Mouse (Mus musculus): ENCODE measurements around the gene Mypn.

Gene Mypn

DNA sequence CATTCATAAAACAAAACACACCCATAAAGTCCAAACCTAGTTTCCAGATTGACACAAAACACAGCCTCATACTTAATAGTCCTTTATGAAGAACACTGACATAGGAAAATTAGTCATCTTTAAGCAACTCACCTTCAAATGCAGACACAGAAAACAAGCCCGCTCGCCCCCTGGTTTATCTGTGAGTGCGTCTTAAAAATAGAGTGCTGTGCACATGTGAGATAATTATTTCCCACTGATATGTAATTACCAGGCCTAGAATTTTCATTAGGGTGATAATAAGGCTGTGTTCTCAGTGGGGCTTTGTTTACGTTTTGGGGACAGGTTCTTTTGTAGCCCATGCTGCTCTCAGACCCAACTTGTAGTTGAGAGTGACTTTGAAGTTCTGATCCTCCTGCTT is 4.7 kb downstream of the Mypn start:
- 84% methylated on average over 4 of the region's 4 CpGs for WGBS

DNA sequence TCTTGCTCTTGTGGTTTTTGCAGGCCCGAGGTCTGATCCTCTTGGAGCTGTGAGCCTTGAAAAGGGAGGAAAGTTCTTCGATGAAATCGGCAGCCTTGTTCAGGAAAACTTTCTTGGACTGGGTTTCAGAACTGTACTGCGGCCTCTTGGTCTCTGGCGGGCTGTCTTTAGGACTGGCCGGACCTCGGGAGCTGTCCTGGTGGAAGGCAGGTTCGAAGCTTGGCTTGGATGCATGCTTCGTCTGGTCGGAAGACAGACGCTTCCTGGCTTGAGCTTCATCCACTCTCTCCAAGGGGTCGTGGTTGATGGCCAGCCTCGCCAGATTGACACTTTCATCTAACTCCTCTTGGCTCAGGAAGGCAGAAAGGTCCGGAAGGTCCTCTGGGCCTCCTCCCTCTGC is 11.0 kb downstream of the Mypn start:
- 91% methylated on average over 14 of the region's 14 CpGs for WGBS

DNA sequence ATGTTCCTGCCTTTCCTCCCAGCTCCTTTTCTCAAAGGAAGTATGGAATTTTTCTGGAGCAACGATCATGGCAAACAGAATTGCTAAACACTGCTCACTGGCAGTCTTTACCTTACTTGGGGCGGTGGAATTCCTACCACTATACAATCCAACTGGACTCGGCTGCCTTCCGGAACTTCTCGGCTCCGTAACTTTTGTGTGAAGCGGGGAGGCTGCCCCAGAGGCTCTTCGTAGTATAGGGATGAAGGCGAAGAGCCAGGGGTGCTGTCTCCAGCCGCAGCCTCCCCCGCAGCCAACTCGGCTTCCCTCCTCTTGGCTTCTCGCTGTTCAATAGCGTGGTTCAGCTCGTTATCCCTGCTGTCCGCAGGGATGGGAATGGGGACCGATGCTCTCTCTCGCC is 11.5 kb downstream of the Mypn start:
- 74% methylated on average over 18 of the region's 18 CpGs for WGBS

DNA sequence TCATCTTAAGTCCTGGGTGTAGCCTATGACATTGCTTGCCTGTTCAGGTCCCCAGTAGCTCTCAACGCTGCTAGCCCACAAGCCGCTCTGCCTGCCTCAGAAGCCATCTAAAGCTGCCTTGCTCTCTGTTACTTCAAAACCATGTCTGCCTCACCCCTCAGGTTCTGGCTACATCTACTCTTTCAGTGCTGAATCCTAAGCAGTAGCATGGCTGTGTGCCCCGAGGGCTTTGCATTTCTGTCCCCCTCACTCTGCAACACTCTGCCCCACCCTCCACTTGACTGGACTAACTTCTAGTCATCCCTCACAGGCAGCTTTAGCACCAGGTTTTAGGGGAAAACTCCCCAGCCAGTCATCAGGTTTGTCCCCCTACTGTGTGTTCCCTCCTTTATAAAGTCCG is 19.3 kb downstream of the Mypn start:
- WGBS, result 86% methylated on average over 4 of the region's 4 CpGs

DNA sequence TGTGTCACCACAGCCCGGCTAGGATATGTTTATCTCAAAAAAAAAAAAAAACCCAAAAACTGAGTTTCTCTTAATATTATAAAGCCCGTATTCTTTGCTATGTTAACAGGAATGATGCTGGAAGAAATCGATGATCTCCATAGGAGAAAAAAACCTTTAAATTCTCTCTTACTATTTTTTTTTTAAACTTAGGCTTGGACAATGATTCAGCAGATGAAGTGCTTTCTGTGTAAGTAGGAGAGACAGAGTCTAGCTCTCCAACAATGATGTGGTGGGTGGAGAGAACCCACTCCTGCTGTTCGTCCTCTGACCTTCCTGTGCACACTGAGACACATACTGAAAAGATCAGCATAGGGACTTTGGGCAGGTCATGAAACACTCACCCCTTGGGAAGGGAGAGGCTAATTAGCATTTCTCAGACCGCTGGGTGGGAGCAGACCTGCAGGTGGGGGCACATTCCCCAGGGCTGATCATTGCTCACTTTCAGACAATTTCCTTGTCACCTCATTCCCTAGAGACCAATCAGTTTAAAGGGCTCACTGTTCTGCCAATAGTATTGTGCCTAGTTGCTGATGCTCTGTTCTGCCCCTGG is 21.5 kb downstream of the Mypn start:
- WGBS, result 77% methylated on average over 5 of the region's 5 CpGs

DNA sequence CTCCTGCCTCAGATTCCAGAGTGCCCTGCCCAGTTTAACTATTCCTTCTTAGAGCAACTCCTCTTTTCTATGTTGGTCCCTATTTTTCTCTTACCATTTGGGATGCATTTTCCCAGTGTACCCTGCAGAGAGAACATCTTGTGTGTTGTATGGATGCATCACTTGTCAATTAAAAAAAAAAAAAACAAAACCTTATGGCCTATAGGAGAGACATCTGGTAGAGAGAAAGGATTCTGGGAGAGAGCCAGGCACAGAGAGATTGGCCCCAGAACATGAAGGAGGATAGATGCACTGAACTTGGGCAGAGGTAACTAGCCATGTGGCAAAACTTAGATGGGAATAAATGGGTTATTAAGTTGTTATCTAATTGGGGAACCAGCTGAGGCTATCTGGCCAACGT is 22.6 kb downstream of the Mypn start:
- WGBS, result 81% methylated on average over 1 of the region's 1 CpGs

DNA sequence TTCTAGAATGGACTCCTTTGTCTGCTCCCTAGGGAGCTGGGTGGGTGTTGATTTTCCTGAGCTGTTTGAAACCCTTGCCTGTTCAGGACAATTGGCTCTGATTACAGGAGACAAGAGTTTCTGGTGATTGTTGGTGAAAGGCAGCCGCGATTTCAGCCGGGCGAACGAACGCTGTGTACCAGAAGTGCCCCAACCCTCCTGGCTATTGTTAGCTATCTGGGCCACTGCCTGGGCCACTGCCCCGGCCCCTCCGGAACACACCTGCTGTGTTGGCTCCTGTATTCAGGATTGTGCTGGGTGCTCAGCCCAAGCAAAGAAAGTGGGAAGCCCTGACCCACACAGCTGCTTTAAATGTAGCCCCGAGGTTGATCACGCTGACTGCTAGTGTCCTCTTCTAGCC is 24.2 kb downstream of the Mypn start:
- 73% methylated on average over 10 of the region's 10 CpGs for WGBS

DNA sequence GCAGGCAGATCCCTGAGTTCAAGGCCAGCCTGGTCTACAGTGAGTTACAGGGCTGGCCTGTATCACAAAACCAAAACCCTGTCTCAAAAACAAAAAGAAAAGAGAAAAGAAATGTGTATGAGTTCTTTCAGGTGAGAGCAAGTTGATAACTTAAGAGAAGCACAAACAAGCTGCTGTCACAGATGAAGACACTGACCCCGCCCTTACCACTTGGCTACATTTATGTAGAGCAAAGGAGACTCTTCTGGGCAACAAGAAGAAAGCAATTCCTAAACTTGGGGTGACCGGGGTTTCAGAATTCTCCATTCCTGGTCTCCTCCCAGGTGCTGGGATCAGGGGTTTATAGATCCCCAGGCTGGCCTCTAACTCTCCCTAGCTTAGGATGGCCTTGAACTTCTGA is 25.4 kb downstream of the Mypn start:
- 92% methylated on average over 2 of the region's 2 CpGs for WGBS

DNA sequence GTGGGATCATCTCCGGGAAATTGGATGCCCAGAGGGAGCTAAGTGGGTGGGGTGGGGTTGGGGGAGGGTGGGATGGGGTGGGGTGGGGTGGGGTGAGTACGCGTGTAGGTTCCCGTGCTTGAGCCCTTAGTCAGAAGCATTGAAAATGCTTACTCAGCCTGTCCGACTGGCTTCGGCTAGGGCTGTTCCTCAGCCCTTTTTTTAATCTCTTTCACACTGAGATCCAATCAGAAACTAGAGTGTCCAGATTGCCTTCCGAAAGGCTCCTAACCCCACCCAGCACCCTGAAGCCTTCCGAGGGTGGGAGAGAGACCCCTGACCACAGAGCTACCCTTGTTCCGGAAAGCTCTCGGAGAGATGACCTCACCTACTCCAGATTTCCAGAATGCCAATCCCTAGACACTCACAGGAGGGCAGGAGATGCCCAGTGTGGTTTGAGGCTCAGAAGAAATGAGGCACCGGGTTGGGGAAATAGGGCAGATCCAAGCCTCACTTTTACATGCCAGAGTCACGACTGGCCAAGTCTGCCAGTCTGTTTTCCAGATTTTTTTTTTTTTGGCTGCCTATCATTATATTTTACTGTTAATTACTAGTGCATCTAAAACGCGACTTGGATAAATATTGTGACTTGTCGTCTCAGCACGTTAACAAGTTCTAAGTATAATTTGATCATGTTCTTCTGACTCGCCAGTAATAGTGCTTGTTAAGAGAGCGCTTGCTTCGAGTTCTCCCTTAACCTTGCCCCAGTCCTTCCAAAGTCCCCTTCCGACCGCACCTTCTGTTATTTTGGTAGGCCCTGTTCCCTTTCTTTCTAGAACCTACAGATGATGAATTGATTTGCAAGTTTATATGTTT is 26.2 kb downstream of the Mypn start:
- 55% methylated on average over 21 of the region's 21 CpGs for WGBS

DNA sequence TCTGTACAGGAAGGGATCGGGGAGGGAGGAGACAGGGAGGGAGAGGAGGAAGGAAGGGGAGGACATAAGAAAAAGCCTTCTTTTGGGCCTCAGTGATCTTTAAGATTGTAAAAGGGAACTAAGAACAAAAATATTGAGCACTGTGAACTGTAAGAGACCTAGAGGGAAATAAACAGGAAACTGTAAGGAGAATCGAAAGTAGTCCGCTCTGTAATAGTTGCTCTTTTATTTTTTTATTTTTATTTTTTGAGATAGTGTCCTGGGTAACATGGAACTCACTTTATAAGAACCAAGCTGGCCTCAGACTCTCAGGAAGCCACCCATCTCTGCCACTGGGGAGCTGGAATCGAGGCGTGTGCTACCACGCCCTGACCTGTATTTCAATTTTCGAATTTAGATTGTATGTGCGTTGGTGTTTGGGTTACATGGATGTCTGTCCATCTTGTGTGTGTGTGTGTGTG is 27.3 kb downstream of the Mypn start:
- WGBS, result 82% methylated on average over 8 of the region's 8 CpGs

DNA sequence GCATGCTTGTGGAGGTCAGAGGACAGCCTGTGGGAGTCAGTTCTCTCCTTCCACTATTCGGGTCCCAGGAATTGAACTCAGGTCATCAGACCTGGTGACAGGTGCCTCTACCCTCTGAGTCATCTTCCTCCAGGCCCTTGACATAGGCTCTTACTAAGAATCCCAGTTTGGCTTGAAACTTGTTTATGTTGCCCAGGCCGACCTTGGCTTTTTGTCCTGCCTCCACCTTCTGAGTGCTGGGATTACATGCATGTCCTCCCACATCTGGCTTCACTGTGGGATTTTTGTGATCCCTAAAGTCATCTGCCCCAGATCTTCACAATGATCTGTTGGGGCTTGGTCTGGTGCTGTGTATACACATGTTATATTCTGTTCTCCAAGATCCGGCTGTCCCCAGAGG is 31.7 kb downstream of the Mypn start:
- 91% methylated on average over 3 of the region's 3 CpGs for WGBS

DNA sequence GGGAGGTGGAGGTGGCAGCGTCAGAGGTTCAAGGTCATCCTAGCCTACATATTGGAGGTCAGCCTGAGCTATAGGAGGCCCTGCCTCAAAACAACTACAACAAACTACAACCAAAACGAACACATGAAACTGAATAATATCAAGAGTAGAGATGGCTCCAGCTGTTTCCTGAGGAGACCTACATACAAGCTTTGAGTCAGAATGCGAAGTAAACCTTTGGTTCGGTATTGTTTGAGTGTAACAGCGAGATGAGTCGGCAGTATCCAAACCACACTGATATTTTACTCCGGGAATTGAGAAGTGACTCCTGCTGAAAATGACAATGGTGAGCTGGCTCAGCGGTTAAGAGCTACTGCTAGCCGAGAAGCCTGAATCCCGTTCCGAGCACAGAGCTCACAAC is 34.2 kb downstream of the Mypn start:
- WGBS, result 92% methylated on average over 11 of the region's 11 CpGs

DNA sequence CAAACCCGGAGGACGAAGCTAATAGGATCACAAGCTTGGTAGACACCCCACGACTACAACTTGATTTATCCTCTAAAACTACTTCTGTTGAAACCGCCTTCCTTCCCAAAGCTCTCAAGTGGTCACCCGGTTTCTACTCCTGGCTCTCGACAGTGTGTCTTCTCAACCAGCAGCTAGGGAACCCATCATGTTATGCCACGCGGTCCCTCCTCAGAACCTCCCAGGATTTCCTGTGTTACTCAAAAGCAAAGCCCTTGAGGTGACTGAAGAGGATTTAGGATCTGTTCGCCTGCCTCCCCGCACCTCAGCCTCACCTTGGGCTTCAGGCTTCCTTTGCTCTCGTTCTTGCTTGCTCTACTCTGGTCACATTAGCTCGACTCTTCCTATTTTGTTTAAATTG is 35.6 kb downstream of the Mypn start:
- 86% methylated on average over 12 of the region's 12 CpGs for WGBS

DNA sequence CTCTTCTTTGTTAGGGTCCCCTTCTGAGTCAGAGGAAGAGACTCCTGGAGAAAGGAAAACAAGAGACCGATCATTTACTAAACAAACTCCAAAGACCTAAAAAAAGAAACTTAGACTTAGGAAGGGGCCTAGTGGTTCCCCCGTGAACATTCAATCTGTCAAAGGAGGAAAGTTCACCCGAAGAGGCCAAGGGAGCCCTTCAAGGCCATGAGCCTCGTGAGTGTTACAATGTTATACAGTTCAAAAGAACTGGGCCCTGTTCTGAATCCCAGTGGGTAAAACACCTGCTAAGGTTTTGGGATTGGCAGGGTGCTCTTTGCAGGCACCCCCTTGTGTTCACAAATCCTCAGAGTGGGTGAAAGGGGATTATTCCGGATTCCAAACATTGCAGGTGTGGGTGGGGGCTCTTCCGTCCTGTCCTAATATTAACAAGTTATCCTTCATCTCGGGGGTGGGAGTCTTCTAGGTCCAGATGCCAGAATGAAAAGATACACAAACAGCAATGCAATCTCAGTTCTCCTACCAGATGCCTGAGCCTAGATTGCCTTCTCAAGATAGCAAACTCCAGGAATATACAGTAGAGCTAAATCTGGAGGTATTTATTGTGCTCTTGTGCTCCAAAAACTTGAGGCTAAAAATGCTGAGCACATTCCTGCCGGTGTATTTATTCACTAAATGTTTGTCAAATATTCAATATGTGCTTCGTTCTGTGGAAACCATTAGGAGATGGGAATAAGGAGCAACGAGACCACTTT is 36.3 kb downstream of the Mypn start:
- 56% methylated on average over 10 of the region's 10 CpGs for WGBS

DNA sequence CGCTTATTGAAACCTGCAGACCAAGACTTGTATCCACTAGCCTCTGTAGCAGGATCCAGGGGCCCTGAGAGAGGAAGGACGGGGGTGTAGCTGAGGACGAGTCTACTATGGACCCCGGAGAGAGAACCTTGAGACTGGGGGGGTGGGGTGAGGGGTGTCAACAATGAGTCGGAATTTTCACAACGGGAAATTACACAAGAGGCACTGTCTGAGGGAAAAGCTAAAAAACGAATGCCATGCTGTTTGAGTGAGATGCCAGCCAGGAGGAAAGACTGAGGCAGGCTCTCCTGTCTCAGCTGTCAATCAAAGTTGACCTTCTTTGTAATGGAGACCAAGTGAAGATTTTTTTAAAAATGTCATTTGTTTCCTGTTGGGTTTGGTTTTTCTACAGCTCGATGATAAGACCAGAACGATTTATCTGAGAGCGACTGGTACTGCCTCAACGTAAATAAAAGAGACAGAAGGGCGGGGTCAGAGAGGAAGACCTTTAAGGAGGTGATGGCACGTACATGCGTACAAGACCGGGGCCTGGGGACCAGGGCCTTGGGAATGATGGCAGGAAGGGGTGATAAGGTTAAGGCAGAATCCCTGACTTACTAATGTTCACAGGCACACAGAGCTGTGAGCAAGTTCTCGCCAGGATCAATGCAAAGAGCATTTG is 37.9 kb downstream of the Mypn start:
- 86% methylated on average over 16 of the region's 16 CpGs for WGBS

DNA sequence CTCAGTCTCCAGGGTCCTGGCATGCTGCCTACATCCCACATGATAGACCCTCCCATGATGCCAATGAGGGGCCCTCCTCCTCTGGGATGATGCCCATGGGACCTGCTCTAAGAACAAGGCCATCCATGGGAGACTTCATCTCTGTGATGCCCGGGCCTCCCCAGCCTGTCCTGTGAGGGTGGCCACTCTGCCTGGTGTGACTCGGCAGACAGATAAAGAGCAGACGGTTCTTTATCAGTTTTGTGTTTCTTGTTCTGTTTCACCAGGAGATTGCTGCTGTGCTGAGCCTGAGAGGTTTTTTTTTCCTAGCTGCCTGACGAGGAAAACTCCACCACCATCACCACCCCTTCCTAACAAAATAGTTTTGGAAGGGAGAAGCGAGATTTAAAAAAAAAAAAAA is 42.5 kb downstream of the Mypn start:
- WGBS, result 48% methylated on average over 5 of the region's 5 CpGs

DNA sequence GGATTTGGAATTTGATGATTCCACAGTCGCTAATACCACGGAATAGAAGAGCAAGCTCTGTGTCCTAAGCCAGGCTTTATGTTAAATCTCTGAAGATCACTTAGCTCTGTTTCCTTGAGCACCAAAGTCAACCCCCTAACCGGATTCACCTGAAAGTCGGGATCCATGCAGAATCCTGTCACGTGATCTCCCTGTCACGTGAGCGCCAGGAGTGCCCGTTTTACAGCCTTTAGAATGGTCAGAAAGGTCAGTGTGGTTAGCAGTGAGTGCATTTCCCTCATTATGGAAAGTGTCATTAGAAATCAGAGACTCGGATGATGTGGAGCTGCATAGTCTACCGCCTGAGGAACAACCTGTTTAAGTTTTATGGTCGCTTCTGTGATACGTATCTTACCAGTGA is 43.1 kb downstream of the Mypn start:
- WGBS, result 81% methylated on average over 12 of the region's 12 CpGs

DNA sequence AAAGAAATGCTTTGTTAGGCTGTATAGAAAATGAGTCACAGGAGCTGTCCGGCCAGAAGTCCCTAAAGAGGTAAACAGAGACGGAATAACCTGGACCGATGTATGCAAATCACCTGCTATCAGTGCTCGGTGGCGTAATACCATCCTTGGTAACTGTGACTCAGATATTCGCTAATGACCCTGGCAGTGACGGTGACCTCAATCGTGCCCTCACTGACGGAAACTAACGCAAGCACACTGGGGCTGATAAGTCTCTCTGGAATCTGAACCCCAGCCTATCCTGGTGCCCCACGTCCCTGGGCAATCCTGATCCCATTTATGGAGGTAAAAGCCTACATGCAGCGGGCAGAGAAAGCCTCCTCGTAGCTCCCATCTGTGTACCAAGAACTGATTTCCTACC is 45.6 kb downstream of the Mypn start:
- 57% methylated on average over 13 of the region's 13 CpGs for WGBS

DNA sequence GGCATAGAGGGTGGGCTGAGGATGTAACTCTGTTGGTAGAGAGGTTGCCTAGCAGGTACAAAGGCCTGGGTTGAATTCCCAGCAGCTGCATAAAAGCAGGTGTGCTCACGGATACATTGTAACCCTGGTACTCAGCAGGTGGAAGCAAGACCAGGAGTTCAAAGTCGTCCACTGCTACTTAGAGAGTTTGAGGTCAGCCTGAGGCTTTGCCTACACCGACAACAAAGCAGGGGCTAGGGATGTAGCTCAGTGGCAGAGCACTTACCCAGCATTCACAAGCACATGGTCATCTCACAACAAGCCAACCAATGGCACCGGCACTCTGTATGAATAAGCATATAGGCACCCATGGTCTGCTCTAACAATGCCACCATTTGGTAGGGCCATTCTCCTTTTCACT is 46.3 kb downstream of the Mypn start:
- 73% methylated on average over 4 of the region's 4 CpGs for WGBS

DNA sequence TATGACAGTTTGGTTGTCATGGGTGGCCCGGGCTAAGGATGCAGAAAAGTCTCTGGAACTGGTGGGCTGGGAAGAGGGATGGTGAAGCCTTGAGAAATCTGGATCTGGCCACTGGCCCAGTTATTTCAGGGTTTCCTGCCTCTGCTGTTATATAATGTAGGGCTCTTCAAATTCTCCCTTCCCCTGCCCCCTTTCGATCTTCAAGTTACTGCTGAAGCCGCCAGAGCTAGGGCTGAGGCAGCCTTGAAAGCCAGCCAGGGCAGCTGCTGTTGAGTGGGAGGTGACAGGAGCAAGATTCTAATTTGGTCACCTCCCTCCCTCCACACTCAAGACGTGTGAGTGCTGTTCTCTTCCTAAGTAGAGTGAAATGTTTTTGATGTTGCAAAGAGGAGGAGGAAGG is 46.8 kb downstream of the Mypn start:
- WGBS, result 19% methylated on average over 4 of the region's 4 CpGs

DNA sequence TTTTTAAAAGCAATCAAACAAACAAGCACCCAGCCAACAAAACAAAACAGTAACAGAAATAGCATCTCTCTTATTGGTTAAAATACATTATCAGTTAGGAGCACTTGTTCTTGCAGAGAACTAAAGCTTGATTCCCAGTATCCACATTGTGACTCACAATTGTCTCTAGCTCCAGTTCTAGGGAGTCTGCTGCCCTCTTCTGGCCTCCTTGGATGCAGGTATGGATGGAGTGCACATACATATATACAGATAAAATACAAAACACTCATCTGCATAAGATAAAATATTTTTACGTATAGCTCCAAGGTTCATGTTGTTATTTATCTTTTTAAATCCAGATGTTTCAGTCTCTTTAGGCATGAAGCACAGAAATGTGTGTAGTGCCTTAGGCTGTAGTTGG is 47.4 kb downstream of the Mypn start:
- WGBS, result 68% methylated on average over 1 of the region's 1 CpGs

DNA sequence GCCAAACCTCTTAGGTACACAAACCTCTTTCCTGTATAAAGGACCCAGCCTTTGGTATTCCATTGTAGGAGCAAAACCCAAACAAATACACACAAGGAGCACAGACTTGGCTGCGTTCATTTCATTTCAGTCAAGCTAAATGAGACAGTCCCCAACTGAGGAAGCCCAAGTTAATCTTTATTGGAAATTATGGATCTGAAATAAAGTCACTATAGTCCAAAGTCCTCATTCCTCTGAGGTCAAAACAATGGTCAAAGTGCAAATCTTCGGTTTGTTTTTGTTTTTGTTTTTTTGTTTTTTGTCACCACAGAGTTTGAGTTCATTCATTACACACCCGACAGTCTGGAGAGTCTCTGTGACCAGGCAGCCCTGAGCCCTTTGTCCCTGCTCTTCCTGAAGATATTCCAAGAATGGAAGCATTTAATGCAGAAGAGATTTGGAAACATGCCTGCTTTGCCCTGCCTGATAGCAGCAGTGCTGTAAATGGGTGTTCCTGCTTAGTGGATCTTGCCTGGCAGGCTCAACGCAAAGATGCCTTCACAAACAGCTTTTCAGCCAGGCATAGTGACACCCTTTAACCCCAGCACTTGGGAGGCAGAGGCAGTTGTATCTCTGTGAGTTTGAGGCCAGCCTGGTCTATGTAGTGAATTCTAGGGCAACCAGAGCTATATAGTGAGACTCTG is 47.9 kb downstream of the Mypn start:
- 62% methylated on average over 4 of the region's 4 CpGs for WGBS
